Mouse (Mus musculus): ENCODE measurements at regions not wholly inside any gene's neighbourhood (a gene's known extent, or its start where the extent isn't known, plus 50 kb on each side); places are given as distances from the start of the nearest gene placed in this dataset.

DNA sequence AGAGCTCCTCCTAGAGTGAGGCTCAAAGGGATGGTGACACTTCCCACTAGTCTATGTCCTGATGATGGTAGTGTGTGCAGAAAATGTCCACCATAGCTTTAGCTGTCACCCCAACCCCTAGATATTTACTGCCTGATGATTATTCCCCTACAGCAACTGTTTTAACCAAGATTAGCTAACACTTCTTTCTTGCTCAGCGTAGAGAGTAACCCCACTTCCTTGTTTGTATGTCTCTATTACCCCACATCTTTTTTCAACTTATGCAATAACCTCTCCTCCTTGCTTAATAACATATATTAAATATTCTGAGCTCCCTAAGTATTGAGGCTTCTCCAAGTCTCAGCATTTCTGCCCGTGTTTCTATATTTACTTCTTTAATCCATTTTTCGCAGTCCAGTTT, 404.2 kb upstream of the Cntn3 start:
- ATAC-seq (replicated peaks; ENCODE audit: low read depth, poor library complexity, severe bottlenecking) = peak; percentile 84

GRCm38 (mm10) chr6:103023326-103023725, 450.4 kb upstream of the Cntn3 start:
- no peak for ATAC-seq (replicated peaks; ENCODE audit: low read depth, poor library complexity, severe bottlenecking)

DNA sequence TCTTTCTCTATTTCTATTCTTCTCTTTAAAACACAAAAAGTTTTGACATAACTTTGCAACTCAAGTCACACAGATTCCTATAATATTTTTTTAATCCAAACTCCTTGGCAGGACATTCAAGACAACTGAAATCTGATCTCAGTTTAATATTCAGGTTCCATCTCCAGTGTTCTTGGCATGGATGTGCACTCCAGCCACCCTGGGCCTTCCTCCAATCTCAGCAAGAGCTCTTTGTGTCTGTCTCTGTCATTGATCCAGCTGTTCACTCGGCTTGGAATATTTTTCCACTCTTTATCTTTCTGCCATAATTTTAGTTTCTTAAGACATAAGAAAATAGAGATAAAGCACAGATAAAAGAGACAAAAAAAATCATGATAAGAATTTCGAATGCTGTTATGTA, 451.1 kb upstream of the Cntn3 start:
- no peak for ATAC-seq (replicated peaks; ENCODE audit: low read depth, poor library complexity, severe bottlenecking)

DNA sequence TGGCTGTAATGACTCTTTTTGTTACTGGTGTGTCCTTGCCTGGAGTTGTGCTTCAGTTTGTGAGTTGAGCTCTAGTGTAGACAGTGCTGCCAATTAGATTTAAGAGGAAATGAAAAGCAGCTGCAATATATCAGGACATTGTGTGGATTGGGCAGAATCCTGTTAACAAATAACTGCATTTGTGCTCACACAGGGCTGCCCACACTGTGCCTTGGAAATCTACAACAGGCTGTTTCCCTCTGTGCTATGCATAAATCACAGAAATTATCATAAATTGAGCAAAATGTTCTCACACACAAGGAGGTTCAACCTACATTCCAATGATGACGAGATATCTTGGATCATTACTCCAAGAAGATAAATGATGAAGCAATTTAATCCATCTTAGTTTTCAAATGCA, 455.2 kb upstream of the Cntn3 start:
- no peak for ATAC-seq (replicated peaks; ENCODE audit: low read depth, poor library complexity, severe bottlenecking)

GRCm38 (mm10) chr6:103033418-103033817, 460.5 kb upstream of the Cntn3 start:
- 0 out of 2 replicates have a peak, but pooled peaks have one; percentile 32 for ATAC-seq (replicated peaks; ENCODE audit: low read depth, poor library complexity, severe bottlenecking)

DNA sequence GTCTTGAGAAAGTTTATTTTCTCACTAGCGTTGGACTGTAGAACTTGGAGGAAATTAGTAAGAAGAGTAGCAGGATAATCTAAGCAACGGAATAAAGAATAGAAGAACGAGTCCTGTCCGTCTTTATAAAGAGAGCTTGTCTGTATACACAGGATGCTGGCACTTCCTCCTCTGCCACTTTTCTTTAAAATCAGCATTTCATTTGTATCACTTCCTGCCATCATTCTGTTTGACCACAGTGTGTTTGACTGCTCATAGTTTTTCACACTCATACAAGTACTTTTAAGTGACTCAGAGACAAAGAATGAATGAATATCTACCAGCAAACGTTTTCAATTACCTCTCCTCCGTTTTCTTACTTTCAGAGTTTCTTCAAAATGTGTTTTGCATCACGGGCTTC, 461.0 kb upstream of the Cntn3 start:
- ATAC-seq (replicated peaks; ENCODE audit: low read depth, poor library complexity, severe bottlenecking) = peak; percentile 81

DNA sequence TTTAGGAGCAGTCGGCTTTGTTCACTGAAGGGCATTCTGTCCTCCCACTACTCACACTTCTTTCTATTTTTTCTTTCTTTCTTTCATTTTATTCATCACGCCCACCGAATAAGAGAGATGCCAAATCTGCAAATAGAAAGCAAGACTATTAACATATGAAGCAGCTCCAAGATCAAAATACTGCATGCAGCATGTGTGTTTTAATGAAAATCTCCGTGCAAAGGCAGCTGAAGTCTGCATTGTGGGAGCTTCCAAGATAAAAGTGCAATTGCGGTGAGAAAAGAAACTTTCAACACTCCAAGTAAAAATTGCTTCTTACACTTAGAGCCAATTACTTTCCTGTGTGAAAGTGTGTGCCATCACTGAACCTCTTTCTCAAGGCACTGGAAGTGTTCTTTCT, 449.8 kb upstream of the Chl1 start:
- ATAC-seq (replicated peaks; ENCODE audit: low read depth, poor library complexity, severe bottlenecking) = no peak

GRCm38 (mm10) chr6:103106189-103106588, 404.2 kb upstream of the Chl1 start:
- ATAC-seq (replicated peaks; ENCODE audit: low read depth, poor library complexity, severe bottlenecking) = 0 out of 2 replicates have a peak, but pooled peaks have one; percentile 36

DNA sequence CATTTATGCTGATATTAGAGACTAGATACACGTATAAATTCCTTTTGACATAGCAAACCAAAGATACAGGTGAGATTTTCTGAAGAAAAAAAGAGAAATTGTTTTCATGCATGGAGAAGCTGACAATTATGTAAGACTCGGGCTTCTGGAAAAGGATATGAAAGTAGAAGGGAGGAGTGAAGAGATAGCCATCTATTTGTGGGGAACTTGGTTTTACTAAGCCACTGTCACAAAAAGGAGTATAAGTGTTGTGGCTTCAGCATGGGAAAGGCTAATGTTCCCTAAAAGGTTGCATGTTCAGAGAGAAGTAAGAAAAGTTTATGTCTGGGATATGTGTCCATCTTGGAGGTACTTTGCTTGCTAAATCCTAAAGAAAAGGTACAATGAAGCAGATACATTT, 390.8 kb upstream of the Chl1 start:
- ATAC-seq (replicated peaks; ENCODE audit: low read depth, poor library complexity, severe bottlenecking) = peak; percentile 54

DNA sequence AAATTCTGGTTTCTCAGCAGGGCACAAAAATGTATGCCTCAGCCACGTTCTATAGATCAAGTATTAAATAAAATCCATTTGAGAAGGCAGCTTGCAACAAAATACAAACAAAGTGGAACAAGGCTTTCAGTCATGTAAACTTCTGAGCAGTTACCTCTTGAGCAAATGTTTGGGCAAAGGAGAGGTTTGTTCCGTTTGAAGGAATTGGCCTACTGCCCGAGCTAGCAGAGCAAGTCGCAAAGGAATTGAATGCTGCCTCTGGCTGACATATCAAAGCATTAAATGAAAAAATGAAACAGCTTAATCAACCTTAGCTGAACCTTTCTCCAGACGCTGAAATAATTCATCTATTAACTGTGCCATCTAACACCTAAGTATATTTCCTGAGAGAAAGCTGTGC, 369.5 kb upstream of the Chl1 start:
- no peak for ATAC-seq (replicated peaks; ENCODE audit: low read depth, poor library complexity, severe bottlenecking)

- ATAC-seq (replicated peaks; ENCODE audit: low read depth, poor library complexity, severe bottlenecking) = no peak
Observed at GRCm38 (mm10) chr6:103177851-103178250, 332.5 kb upstream of the Chl1 start.

GRCm38 (mm10) chr6:103183355-103183754, 327.0 kb upstream of the Chl1 start:
- ATAC-seq (replicated peaks; ENCODE audit: low read depth, poor library complexity, severe bottlenecking) = peak; percentile 93

DNA sequence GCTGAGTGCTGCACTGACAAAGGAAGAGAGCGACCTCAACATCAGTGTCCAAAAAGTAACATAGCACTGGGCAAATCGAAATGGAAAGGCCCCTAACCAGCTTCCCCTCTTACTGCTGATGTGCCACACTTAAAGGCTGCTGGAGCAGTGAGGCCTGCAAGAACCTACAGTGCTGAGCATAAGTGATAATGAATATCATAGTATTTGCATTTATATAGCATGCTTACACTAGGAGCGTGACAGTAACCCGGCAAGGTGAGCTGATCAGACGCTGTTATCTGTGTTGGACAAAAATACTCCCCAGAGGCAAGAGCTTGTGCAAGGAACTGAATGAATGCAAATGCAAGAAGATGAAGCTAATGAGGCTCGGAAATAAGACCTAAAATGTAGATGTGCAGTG, 313.5 kb upstream of the Chl1 start:
- no peak for ATAC-seq (replicated peaks; ENCODE audit: low read depth, poor library complexity, severe bottlenecking)

- ATAC-seq (replicated peaks; ENCODE audit: low read depth, poor library complexity, severe bottlenecking) = 0 out of 2 replicates have a peak, but pooled peaks have one; percentile 47
Observed at GRCm38 (mm10) chr6:103201605-103202004, 308.8 kb upstream of the Chl1 start.

DNA sequence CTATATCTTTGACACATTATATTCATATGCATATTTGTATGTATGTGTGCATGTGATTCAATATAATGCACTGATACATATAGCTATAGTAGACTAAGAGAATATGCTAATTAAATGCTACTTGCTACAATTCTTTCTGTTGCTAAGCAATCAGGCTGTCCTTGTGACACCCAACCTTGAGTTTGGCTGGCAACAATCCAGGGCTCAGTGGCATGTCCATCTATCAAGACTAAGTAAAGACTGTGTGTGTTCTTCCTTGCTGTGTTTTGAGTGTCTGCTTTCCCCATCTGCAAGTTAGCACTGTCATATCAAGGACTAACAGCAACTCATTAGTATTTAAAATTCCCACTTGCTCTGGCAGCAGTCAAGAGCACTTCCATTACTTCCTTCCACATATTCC, 301.2 kb upstream of the Chl1 start:
- ATAC-seq (replicated peaks; ENCODE audit: low read depth, poor library complexity, severe bottlenecking) = no peak

GRCm38 (mm10) chr6:103213160-103213559, 297.2 kb upstream of the Chl1 start:
- ATAC-seq (replicated peaks; ENCODE audit: low read depth, poor library complexity, severe bottlenecking) = no peak

GRCm38 (mm10) chr6:103236896-103237295, 273.5 kb upstream of the Chl1 start:
- no peak for ATAC-seq (replicated peaks; ENCODE audit: low read depth, poor library complexity, severe bottlenecking)

DNA sequence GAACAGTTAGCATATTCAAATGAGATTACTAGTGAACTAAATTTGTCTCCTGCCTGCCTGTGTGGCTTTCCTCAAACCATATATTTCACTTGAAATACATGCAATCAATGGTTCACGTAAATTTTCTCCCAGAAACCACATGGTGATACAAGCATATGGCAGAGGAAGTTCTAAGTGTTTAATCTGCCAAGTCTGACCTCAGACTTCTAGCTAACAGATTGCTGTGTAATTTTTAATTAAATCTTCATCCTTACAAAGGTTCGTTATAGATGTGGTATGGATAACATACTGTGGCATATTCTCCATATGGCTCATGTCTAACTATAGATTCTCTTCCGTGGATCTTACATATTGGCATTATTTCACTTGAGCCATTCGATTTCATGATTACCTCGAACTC, 241.4 kb upstream of the Chl1 start:
- no peak for ATAC-seq (replicated peaks; ENCODE audit: low read depth, poor library complexity, severe bottlenecking)

- no peak for ATAC-seq (replicated peaks; ENCODE audit: low read depth, poor library complexity, severe bottlenecking)
Observed at GRCm38 (mm10) chr6:103272216-103272615, 238.2 kb upstream of the Chl1 start.

DNA sequence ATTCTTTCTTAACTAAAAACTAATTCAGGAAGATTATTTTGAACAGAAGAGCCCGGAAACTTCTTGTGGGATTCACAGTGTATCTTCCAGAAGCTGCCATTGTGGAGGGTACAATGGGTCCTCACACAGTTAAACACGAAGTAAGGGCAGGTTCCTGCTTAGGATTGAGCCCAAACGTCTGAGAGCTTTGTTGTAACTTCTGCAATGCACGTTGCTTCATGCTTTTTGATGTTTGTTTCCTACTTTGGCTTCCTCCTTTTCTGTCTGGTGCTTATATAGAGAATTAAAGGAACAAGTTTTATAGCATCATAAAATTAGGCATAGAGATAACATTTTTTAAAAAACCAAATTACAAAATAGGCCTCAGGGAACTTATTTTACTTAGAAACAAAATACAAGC, 235.3 kb upstream of the Chl1 start:
- no peak for ATAC-seq (replicated peaks; ENCODE audit: low read depth, poor library complexity, severe bottlenecking)

DNA sequence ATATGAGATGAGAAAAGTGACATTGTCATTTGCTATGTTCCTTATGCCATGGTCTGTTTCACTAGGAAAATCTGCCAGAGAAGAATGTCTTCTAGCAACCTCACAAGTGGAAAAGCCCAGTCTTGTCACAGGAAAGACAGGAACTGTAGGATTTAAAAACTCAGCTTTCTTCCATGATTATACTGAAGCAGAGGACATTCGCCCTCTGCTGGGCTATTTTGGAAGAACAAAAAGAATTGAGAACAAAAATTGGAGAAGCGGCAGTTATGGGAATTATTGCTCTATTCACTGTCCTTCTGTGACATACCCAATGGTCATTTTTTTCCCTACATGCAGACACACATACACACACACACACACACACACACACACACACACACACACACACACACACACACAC, 234.9 kb upstream of the Chl1 start:
- ATAC-seq (replicated peaks; ENCODE audit: low read depth, poor library complexity, severe bottlenecking) = 0 out of 2 replicates have a peak, but pooled peaks have one; percentile 47

- ATAC-seq (replicated peaks; ENCODE audit: low read depth, poor library complexity, severe bottlenecking) = peak; percentile 89
Observed at GRCm38 (mm10) chr6:103296015-103296414, 214.4 kb upstream of the Chl1 start.
